In genomic region chr17:34075271-34075670, GRCm38 (mm10) we compare ENCODE assay signal across 8 mouse cellular contexts. TPM values are rescaled to one million over a fixed set of nuclear protein-coding genes. Genes with fewer than 3 reads are reported as not detected.
A peak's percentile ranks its signal among the peaks of the same experiment; 100 is the strongest.
DNase-seq lines count a peak whose midpoint lies in the region; ATAC-seq and TF ChIP-seq lines count a peak whose summit lies in the region.

No protein-coding gene starts in this region.

- 42% methylated on average over 7 of the region's 7 CpGs for WGBS in intestine, postnatal 0 days
- 41% methylated on average over 7 of the region's 7 CpGs for whole genome bisulfite sequencing in intestine, embryonic 16.5 days

- intact Hi-C loops in gastrocnemius, postnatal 14 days (cut with DNase I; ENCODE audit: low total_unique reads): loop anchor here (5.0 to 10.0 kb wide), 3 partner anchors 38 to 170 kb away; partner anchors contain the start of gene Col11a2
- intact Hi-C loops in left cerebral cortex, postnatal 10 days (cut with DNase I): loop anchor here (10.0 kb wide), 1 partner anchor 160 kb away; the partner anchor contains the start of gene H2-Ob

- no peak overlapping the region for H3K4me3 ChIP-seq in intestine, postnatal 0 days (ENCODE audit: low read depth, low read length)
- no peak overlapping the region for H3K4me3 ChIP-seq in intestine, embryonic 16.5 days (ENCODE audit: low read length)

- H3K36me3 ChIP-seq in intestine, postnatal 0 days (ENCODE audit: control insufficient read depth, insufficient read depth): no peaks in the 10 kb centered on the region
- H3K36me3 ChIP-seq in intestine, embryonic 16.5 days (ENCODE audit: control insufficient read depth, insufficient read depth, low read length): no peaks in the 10 kb centered on the region

- TF ChIP-seq CTCF in intestine, postnatal 0 days (IDR thresholded peaks at IDR 0.05; ENCODE audit: low read depth): peak; percentile 72

- no peak for ATAC-seq in intestine, postnatal 0 days
- no peak for ATAC-seq in intestine, embryonic 16.5 days

- peak; percentile 70 for DNase-seq in MN1 (ENCODE audit: low spot score)
- DNase-seq in cerebellum, adult 18-20 months: peak; percentile 64 to 71
- DNase-seq in gastrocnemius, postnatal 14 days: peak; percentile 43
- DNase-seq in left cerebral cortex, postnatal 10 days (ENCODE audit: extremely low spot score in 1 of 2, low spot score in 2 of 2): peak; percentile 64 to 69
- peak; percentile 76 for DNase-seq in retina, postnatal 1 day
- peak; percentile 58 for DNase-seq in urinary bladder, postnatal 25 days (ENCODE audit: low spot score)

- H3K4me1 ChIP-seq in intestine, postnatal 0 days (replicated peaks; ENCODE audit: control insufficient read depth, insufficient read depth, low read length): no peaks in the 10 kb centered on the region
- H3K4me1 ChIP-seq in intestine, embryonic 16.5 days (ENCODE audit: control insufficient read depth, insufficient read depth, low read length): no peaks in the 10 kb centered on the region

- no peak overlapping the region for H3K27ac ChIP-seq in intestine, postnatal 0 days (ENCODE audit: low read depth, low read length)
- H3K27ac ChIP-seq in intestine, embryonic 16.5 days (ENCODE audit: low read length): no peak overlapping the region

- peaks cover 24% of the 10 kb centered on the region for H3K27me3 ChIP-seq in intestine, postnatal 0 days (replicated peaks; ENCODE audit: control insufficient read depth, insufficient read depth, low read length)
- H3K27me3 ChIP-seq in intestine, embryonic 16.5 days (replicated peaks; ENCODE audit: control insufficient read depth, insufficient read depth, low read length): peaks cover 9% of the 10 kb centered on the region; the same call in 1 of the 2 replicates

- no peaks in the 10 kb centered on the region for H3K9me3 ChIP-seq in intestine, postnatal 0 days (ENCODE audit: control insufficient read depth)
- no peaks in the 10 kb centered on the region for H3K9me3 ChIP-seq in intestine, embryonic 16.5 days (ENCODE audit: control insufficient read depth, low read length)

- no peak overlapping the region for H3K9ac ChIP-seq in intestine, postnatal 0 days (ENCODE audit: low read depth, low read length)
- H3K9ac ChIP-seq in intestine, embryonic 16.5 days (ENCODE audit: low read depth, low read length): no peak overlapping the region

- H3K4me2 ChIP-seq in intestine, postnatal 0 days (replicated peaks; ENCODE audit: low read depth): no peak overlapping the region
- no peak overlapping the region for H3K4me2 ChIP-seq in intestine, embryonic 16.5 days (ENCODE audit: low read depth, low read length)

RNA-seq across cellular contexts. Expression of gene H2-Oa, which starts 16.9 kb away (rescaled TPM):
- polyA plus RNA-seq in intestine, postnatal 0 days (2015; fragmentation: Nextera tagmentation; extraction: Ambion mirVana): 0.25 and 0.90 TPM in 2 replicates
- 0.62 and 0.95 TPM in 2 replicates for polyA plus RNA-seq in intestine, embryonic 16.5 days (2015; fragmentation: Nextera tagmentation; extraction: Ambion mirVana)
- not detected for total RNA-seq in gastrocnemius, postnatal 14 days (2021)
- under 1 TPM in 1 of 2 experiments, not detected in 1; 0.55 TPM for total RNA-seq in left cerebral cortex, postnatal 10 days (2021)

RNA-seq across cellular contexts. Expression of gene Col11a2, which starts 36.0 kb away (rescaled TPM):
- polyA plus RNA-seq in intestine, postnatal 0 days (2015; fragmentation: Nextera tagmentation; extraction: Ambion mirVana): 0.13 and 0.21 TPM in 2 replicates
- polyA plus RNA-seq in intestine, embryonic 16.5 days (2015; fragmentation: Nextera tagmentation; extraction: Ambion mirVana): 0.20 and 0.45 TPM in 2 replicates
- 10 to 100 TPM; 51.1 to 56.0 TPM for total RNA-seq in gastrocnemius, postnatal 14 days (2021)
- 10 to 100 TPM; 12.2 to 14.3 TPM for total RNA-seq in left cerebral cortex, postnatal 10 days (2021)

RNA-seq across cellular contexts. Expression of gene Rxrb, which starts 43.7 kb away (rescaled TPM):
- 19.5 and 22.1 TPM in 2 replicates for polyA plus RNA-seq in intestine, postnatal 0 days (2015; fragmentation: Nextera tagmentation; extraction: Ambion mirVana)
- polyA plus RNA-seq in intestine, embryonic 16.5 days (2015; fragmentation: Nextera tagmentation; extraction: Ambion mirVana): 37.6 and 38.4 TPM in 2 replicates
- 10 to 100 TPM; 35.2 to 35.8 TPM for total RNA-seq in gastrocnemius, postnatal 14 days (2021)
- total RNA-seq in left cerebral cortex, postnatal 10 days (2021): 10 to 100 TPM; 74.8 to 78.7 TPM

RNA-seq across cellular contexts. Expression of gene Slc39a7, which starts 43.8 kb away (rescaled TPM):
- polyA plus RNA-seq in intestine, postnatal 0 days (2015; fragmentation: Nextera tagmentation; extraction: Ambion mirVana): 99.1 and 99.5 TPM in 2 replicates
- polyA plus RNA-seq in intestine, embryonic 16.5 days (2015; fragmentation: Nextera tagmentation; extraction: Ambion mirVana): 171 and 176 TPM in 2 replicates
- total RNA-seq in gastrocnemius, postnatal 14 days (2021): 10 to 100 TPM; 44.9 to 60.1 TPM
- 100 to 1,000 TPM in 1 of 2 experiments, 10 to 100 TPM in 1; 90.7 to 101 TPM for total RNA-seq in left cerebral cortex, postnatal 10 days (2021)

RNA-seq across cellular contexts. Expression of gene H2-DMa, which starts 44.1 kb away (rescaled TPM):
- polyA plus RNA-seq in intestine, postnatal 0 days (2015; fragmentation: Nextera tagmentation; extraction: Ambion mirVana): 15.2 and 16.7 TPM in 2 replicates
- 13.4 and 15.3 TPM in 2 replicates for polyA plus RNA-seq in intestine, embryonic 16.5 days (2015; fragmentation: Nextera tagmentation; extraction: Ambion mirVana)
- total RNA-seq in gastrocnemius, postnatal 14 days (2021): 1 to 10 TPM; 2.3 to 3.6 TPM
- total RNA-seq in left cerebral cortex, postnatal 10 days (2021): 10 to 100 TPM; 26.6 to 27.7 TPM
